Mouse (Mus musculus) layer of hippocampus, adult 2 months (tissue): ENCODE data around the gene Hsf2bp. TPM values are rescaled to one million over a fixed set of nuclear protein-coding genes. Genes with fewer than 3 reads are reported as not detected.
A peak's percentile ranks its signal among the peaks of the same experiment; 100 is the strongest.

Experiments
- DNase-seq, 2 experiments: peaks; one replicate each; pipeline ENCODE4 v3.0.0; 2022; ENCODE audit warnings: low spot score in 2 of 2
- H3K27ac ChIP-seq: fragments of 200-600 bp; 2 replicates; pipeline ENCODE4 v1.8.1; 2022
- H3K4me3 ChIP-seq: fragments of 200-600 bp; 2 replicates; pipeline ENCODE4 v1.8.1; 2022; ENCODE audit warnings: mild to moderate bottlenecking
- CTCF ChIP-seq: fragments of 200-600 bp; conservative IDR thresholded peaks from 2 replicates; pipeline ENCODE4 v1.8.1; 2022; ENCODE audit warnings: antibody characterized with exemption, mild to moderate bottlenecking, moderate library complexity
- total RNA-seq, 2 experiments: library from RNA; stranded (reverse); gene quantifications; 2 replicates each; pipeline ENCODE4 v1.2.3; 2021

Gene Hsf2bp
- total RNA-seq, 2 experiments from 2014 or later = 0.86 to 1.2 TPM

DNA sequence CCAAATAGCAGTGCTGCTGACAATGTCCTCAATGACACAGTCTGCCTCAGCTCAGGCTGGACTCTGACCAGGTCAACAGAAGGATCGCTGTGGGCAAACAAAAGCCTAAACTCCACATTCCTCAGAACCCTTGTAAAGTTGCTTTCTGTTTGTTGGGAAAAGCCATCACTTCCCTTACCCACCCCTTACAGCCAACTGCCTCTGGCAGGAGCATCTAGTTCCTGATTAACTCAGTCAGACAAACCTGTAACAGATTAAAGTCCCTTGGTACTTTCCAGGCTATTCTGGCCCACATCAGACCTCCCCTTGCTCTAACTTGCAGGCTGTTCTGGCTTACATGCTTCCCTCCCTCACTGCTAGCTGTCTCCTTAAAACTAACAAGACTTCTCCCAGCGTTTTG is 70.5 kb downstream of the Hsf2bp start:
- TF ChIP-seq CTCF = no peak
- DNase-seq = no peak

GRCm38 (mm10) chr17:31962930-31963329 is 73.2 kb downstream of the Hsf2bp start:
- Histone ChIP-seq H3K4me3 (no peak overlapping the region), H3K27ac (no peak overlapping the region)
- DNase-seq = no peak
- no peak for TF ChIP-seq CTCF

More for the DNA sequence above, 70.5 kb downstream of the Hsf2bp start:
- Histone ChIP-seq H3K4me3 (no peak overlapping the region), H3K27ac (no peak overlapping the region)

GRCm38 (mm10) chr17:31962281-31962680 is 73.9 kb downstream of the Hsf2bp start:
- no peak for TF ChIP-seq CTCF
- no peak overlapping the region for H3K4me3 ChIP-seq
- no peak overlapping the region for H3K27ac ChIP-seq
- no peak for DNase-seq

- DNase-seq = no peak
- Histone ChIP-seq H3K27ac (no peak overlapping the region), H3K4me3 (no peak overlapping the region)
- TF ChIP-seq CTCF = no peak
Measured at GRCm38 (mm10) chr17:31954551-31955140, 81.5 kb downstream of the Hsf2bp start.

DNA sequence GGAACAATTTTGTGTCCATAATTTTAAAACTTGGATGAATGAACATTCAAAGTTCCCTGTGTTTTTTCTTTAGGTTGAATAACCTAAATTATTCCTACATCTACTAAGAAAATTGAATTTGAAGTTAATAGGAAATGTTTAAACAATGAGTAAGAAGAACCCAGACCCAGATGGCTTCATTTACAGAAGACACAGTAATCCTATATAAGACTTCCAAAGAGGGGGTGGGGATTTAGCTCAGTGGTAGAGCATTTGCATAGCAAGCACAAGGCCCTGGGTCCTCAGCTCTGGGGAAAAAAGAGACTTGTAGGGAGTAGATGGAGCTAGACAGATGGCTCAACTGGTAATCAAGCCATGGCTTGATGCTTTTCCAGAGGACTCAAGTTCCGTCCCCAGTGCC is 87.1 kb downstream of the Hsf2bp start:
- no peak for DNase-seq
- no peak overlapping the region for H3K4me3 ChIP-seq
- no peak overlapping the region for H3K27ac ChIP-seq
- no peak for TF ChIP-seq CTCF

DNA sequence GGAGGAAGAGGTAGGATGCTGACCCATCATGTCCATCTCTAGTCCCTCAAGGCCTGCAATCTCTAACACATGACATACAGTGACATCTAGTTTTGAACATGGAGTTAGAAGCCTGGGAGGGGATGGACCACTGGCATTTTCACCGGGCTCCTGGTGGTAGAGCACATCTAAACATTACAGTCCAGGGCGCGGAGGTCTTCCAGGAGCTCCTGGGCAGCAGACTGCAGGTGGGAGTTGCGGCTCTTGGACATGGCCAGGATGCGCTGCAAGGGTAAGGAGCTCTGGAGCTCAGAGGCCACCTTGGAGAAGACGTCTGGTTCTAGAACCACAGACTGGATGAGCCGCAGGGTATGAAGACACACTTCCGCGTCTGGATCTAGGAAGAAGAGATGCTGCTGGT is 89.7 kb downstream of the Hsf2bp start:
- DNase-seq = no peak
- no peak overlapping the region for H3K4me3 ChIP-seq
- TF ChIP-seq CTCF = no peak

DNA sequence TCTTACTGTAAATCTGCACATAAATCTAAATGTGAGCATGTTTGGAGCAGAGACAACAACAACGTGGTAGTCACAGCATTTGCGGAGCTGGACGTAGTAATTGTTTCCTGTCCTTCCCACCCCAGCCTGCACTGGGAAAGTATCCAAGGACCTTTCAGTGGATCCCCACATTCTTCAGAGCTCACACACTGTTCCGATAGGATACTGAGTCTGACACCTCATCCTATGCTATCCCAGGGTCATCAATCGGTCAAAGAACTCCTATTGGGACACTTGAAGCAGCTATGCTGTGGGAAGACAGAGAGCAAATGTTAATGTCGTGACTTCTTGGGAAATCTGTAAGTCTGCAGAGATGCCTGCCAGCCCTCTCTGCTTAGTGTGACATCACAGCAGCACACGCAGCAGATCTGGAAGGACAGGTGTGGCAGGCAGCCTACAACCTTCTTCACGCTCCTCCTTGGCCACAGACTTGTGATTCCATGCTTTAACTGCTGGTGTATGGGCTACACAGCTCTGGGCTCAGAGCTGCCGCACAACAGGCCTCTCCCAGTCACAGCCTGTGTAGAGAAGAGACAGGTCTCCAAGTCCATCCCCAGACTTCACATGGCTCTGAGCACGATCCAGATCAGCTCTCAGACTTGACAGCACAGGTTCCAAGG is 92.1 kb downstream of the Hsf2bp start:
- Histone ChIP-seq H3K27ac (no peak overlapping the region), H3K4me3 (no peak overlapping the region)
- DNase-seq = no peak
- TF ChIP-seq CTCF = no peak

More for the DNA sequence above, 89.7 kb downstream of the Hsf2bp start:
- H3K27ac ChIP-seq = no peak overlapping the region

DNA sequence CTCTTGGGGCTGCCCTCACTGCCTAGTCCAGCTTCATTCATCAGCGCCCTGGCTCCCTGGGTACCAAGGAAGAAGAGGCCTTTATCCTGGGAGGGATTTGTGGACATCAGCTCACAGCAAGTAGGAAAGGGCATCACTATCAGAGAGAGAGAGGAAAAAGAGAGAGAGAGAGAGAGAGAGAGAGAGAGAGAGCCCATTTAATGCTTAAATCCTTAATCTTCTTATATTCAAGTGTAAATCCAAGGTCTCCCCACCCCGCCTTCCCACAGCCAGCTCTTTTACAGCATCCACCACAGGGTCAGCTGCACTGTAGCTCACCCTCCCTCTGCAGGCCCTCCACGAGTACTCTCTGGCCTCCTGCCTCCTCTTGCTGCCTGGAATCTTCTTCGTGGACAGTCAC is 94.5 kb downstream of the Hsf2bp start:
- TF ChIP-seq CTCF = no peak
- no peak overlapping the region for H3K4me3 ChIP-seq
- H3K27ac ChIP-seq = no peak overlapping the region; the same call in 1 of the 2 replicates
- no peak for DNase-seq

DNA sequence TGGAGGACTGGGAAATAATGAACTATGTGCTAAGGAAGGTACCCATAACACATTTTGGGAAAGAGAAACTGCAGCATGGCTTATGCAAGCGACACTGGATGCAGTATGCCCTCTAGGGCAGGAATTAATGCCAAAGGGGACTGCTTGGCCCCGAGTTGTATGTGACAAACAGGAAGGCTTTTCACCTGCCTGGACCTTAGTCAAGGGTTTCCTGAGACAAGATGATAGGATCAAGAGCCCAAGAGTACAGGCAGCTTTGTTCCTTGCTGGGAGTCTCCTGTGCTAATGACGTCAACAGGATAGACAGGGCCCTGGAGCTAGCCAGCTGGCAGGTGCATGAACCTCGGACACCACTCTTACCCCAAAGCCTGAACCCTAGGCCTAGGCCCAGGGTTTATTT is 95.5 kb downstream of the Hsf2bp start:
- H3K27ac ChIP-seq = peak overlapping the region; percentile 43; the same call in 1 of the 2 replicates
- TF ChIP-seq CTCF = no peak

GRCm38 (mm10) chr17:31939292-31940060 is 96.7 kb downstream of the Hsf2bp start:
- no peak for DNase-seq
- Histone ChIP-seq H3K27ac (no peak overlapping the region; the same call in 1 of the 2 replicates), H3K4me3 (no peak overlapping the region)
- TF ChIP-seq CTCF = no peak

More for the DNA sequence above, 95.5 kb downstream of the Hsf2bp start:
- H3K4me3 ChIP-seq = no peak overlapping the region
- DNase-seq = no peak

DNA sequence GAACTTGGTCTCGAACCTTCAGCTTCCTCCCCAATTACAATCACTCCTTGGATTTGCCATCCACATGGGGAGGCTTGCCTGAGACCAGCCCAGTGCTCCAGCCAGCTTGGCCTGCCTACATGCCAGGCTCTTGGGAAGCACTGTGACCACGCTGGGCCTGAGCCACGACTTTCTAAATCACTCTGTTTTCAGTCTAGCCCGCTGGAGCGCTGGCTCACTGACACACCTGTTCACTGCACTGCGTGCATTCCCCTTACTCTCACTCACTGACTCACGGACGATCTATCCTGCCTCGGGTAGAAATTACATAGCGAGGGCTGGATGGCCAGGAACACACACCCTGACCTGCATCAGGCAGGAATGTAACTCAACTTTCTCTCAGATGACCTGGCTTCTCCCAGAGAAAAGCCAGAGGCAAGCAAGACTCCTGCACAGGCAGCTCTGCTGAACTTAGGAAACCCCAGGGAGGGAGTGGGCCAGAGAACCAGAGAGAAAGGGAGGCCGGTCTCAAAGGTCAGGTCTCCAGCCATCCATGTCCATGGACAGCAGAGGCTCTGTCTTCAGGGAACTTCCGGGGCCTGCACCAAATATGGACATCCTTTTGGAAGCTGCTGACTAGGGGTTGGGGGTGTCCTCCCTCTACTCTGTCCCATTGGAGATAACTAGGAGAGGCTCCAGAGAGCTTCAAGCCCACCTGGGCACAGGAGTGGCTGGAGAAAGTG is 97.4 kb downstream of the Hsf2bp start:
- Histone ChIP-seq H3K27ac (no peak overlapping the region), H3K4me3 (no peak overlapping the region)
- no peak for TF ChIP-seq CTCF
- no peak for DNase-seq

DNA sequence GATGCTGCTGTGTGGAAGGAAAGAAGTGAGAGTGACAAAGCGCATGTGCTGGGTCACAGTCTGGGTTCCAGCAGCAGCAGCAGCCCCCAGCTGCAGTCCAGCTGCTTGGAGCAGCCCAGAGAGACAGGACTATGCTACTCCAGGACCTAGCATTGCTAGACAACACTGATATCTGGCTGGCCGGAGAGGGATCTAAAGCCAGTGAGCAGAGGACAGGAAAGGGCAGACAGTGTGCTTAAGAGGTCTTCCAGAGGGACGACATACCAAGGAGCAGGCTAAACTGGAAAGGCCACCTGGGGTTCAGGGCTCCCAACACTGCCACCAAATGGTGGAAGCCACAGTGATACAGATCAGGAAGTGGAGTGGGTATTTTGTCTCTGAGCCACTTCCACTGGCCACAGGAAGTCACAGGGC is 99.0 kb downstream of the Hsf2bp start:
- DNase-seq = no peak
- peak overlapping the region; percentile 43; the same call in 1 of the 2 replicates for H3K27ac ChIP-seq
- H3K4me3 ChIP-seq = no peak overlapping the region
- TF ChIP-seq CTCF = peak; percentile 54

DNA sequence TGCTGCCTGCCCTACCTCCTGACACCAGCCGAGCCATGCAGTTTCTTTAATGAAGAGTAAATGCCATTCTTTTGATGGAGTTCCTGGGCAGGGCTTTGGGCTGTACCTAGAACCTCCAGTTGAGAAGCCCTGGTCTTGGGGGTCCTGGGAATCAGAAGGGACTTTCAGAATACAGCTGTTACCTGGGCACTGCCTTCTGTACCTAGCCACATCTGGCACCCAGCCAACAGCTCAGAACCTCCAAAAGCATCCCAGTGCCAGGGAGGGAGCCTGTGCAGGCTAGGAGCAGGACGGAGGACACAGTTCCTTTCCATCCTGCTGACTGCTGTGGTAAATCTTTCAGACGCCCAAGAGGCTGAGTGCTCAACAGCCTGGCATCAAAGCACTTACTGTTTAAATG is 100.3 kb downstream of the Hsf2bp start:
- DNase-seq = no peak
- no peak for TF ChIP-seq CTCF

More for the DNA sequence above, 100.3 kb downstream of the Hsf2bp start:
- H3K27ac ChIP-seq = no peak overlapping the region
- no peak overlapping the region for H3K4me3 ChIP-seq
